Mouse (Mus musculus) hindbrain, embryonic 12.5 days (tissue): ENCODE measurements around the gene Tshz2. TPM values are rescaled to one million over a fixed set of nuclear protein-coding genes. Genes with fewer than 3 reads are reported as not detected.
A peak's percentile ranks its signal among the peaks of the same experiment; 100 is the strongest.

ENCODE experiments used
- ATAC-seq: fragments of 200-750 bp; cut with Nextera tagmentation; 2 replicates; pipeline ENCODE4 v1.8.0; 2017; ENCODE audit warnings: moderate TSS enrichment; ENCODE audit not compliant: low FRiP score
- H3K27ac ChIP-seq: fragments of 300-500 bp; sonication (generic); 2 replicates; pipeline ENCODE4 v1.5.1; 2016; ENCODE audit warnings: mild to moderate bottlenecking
- H3K27me3 ChIP-seq: fragments of 300-500 bp; sonication (generic); 2 replicates; pipeline ENCODE4 v1.6.1; 2016; ENCODE audit warnings: mild to moderate bottlenecking
- H3K36me3 ChIP-seq: fragments of 300-500 bp; sonication (generic); 2 replicates; pipeline ENCODE4 v1.6.1; 2016; ENCODE audit warnings: mild to moderate bottlenecking
- H3K4me1 ChIP-seq: fragments of 300-500 bp; sonication (generic); 2 replicates; pipeline ENCODE4 v1.6.1; 2016
- H3K4me2 ChIP-seq: fragments of 300-500 bp; sonication (generic); replicated peaks from 2 replicates; pipeline ENCODE4 v1.6.1; 2016; ENCODE audit warnings: mild to moderate bottlenecking
- H3K4me3 ChIP-seq: fragments of 300-500 bp; sonication (generic); 2 replicates; pipeline ENCODE4 v1.5.1; 2016; ENCODE audit warnings: mild to moderate bottlenecking
- H3K9ac ChIP-seq: fragments of 300-500 bp; sonication (generic); 2 replicates; pipeline ENCODE4 v1.6.1; 2016; ENCODE audit warnings: mild to moderate bottlenecking, moderate library complexity
- H3K9me3 ChIP-seq: fragments of 300-500 bp; sonication (generic); replicated peaks from 2 replicates; pipeline ENCODE4 v1.6.1; 2016; ENCODE audit warnings: mild to moderate bottlenecking
- WGBS: fragments of 180-500 bp; shearing (Covaris S2); methylation state at CpG from one replicate; pipeline ENCODE4 v1.1.7; 2016; 5-methylcytosine and 5-hydroxymethylcytosine counted together
- polyA plus RNA-seq: library from polyadenylated mRNA; unstranded; fragments of >200 nt; fragmentation: Nextera tagmentation; extraction: Ambion mirVana; gene quantifications from 2 replicates; pipeline ENCODE4 v1.2.1, GENCODE M21; 2016

Gene Tshz2
- polyA plus RNA-seq, 1 experiment from 2014 or later = 19.3 TPM

- Histone ChIP-seq H3K27ac (no peak overlapping the region), H3K36me3 (no peaks in the 10 kb centered on the region), H3K27me3 (no peaks in the 10 kb centered on the region), H3K9me3 (0 out of 2 replicates have a peak, but pooled peaks cover 3% of the 10 kb centered on the region), H3K9ac (no peak overlapping the region), H3K4me1 (peaks cover 4% of the 10 kb centered on the region; the same call in 1 of the 2 replicates), H3K4me2 (no peak overlapping the region), H3K4me3 (no peak overlapping the region)
- 85% methylated on average over 16 of the region's 16 CpGs for WGBS
- no peak for ATAC-seq
Measured at GRCm38 (mm10) chr2:169749331-169749945, 116.6 kb downstream of the Tshz2 start.

GRCm38 (mm10) chr2:169750574-169751491 lies 118.0 kb downstream of the Tshz2 start:
- H3K4me2 ChIP-seq = no peak overlapping the region
- no peaks in the 10 kb centered on the region for H3K27me3 ChIP-seq
- H3K4me1 ChIP-seq = peaks cover 4% of the 10 kb centered on the region; the same call in 1 of the 2 replicates
- H3K36me3 ChIP-seq = no peaks in the 10 kb centered on the region
- ATAC-seq = no peak
- no peak overlapping the region for H3K4me3 ChIP-seq
- no peak overlapping the region for H3K9ac ChIP-seq
- 0 out of 2 replicates have a peak, but pooled peaks cover 3% of the 10 kb centered on the region for H3K9me3 ChIP-seq
- 0 out of 2 replicates have a peak overlapping the region, but pooled peaks have one; percentile 18 for H3K27ac ChIP-seq
- 61% methylated on average over 15 of the region's 15 CpGs for WGBS

DNA sequence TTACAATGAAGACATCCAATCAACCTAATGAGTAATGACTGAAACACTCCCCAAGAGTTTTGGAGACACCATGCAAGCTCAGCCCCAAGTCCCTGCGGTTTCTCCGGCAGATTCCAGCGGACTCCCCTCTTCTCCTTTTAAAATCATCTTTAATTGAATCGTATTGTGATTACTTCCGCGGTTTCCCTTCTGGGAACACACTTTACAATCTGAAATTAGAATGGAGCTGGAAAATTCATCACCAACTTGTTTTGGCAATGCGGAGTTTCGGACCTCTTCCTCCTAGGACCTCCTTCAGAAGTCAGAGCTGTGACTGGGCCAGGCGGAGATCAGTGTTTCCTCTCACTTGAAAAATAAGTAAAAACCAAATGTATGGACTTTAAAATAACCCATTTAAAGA lies 119.3 kb downstream of the Tshz2 start:
- Histone ChIP-seq H3K4me1 (peaks cover 4% of the 10 kb centered on the region; the same call in 1 of the 2 replicates), H3K27me3 (no peaks in the 10 kb centered on the region), H3K36me3 (no peaks in the 10 kb centered on the region), H3K9me3 (0 out of 2 replicates have a peak, but pooled peaks cover 3% of the 10 kb centered on the region), H3K27ac (no peak overlapping the region), H3K9ac (no peak overlapping the region), H3K4me3 (no peak overlapping the region), H3K4me2 (no peak overlapping the region)
- WGBS = 92% methylated on average over 9 of the region's 9 CpGs
- no peak for ATAC-seq

DNA sequence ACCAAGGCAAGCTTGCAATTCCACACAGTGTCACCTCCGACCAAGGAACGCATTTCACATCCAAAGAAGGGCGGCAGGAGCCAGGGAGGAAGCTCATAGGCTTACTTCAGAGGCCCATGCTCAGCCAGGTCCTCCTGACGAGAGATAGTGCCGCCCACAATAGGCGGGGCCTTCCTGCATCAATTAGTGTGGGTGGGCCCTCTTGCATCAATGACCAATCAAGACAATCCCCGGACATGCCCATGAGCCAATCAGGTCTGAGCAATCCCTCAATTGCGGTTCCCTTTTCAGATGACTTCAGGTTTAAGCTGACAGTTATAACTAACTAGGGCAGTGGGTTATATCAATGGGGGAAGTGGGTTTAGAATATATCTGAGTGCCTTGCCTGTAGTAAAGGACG lies 120.6 kb downstream of the Tshz2 start:
- Histone ChIP-seq H3K4me3 (no peak overlapping the region), H3K27ac (no peak overlapping the region), H3K4me1 (peaks cover 4% of the 10 kb centered on the region; the same call in 1 of the 2 replicates), H3K9ac (no peak overlapping the region), H3K36me3 (no peaks in the 10 kb centered on the region), H3K9me3 (no peaks in the 10 kb centered on the region), H3K27me3 (no peaks in the 10 kb centered on the region), H3K4me2 (no peak overlapping the region)
- no peak for ATAC-seq
- 78% methylated on average over 9 of the region's 9 CpGs for WGBS

DNA sequence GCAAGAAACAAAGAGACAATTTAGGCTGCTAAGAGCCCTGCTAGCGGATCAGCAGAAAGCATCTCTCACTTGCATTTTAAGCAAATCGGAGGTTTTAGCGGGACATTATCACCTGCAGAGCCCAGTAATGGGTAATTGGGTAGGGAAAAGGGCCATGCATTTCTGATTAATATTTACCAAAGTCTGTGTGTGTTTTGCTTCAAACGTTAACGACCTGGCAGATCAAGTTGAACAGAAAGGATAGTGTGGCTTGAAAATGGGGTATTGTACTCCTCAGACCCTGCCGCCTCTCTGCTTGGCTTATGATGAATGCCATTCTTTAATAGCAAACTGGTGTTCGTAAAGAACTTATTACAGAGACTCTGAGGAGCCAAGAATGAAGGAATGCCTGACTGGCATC lies 122.3 kb downstream of the Tshz2 start:
- Histone ChIP-seq H3K27ac (0 out of 2 replicates have a peak overlapping the region, but pooled peaks have one; percentile 19), H3K27me3 (no peaks in the 10 kb centered on the region), H3K4me1 (peaks cover 4% of the 10 kb centered on the region; the same call in 1 of the 2 replicates), H3K9me3 (0 out of 2 replicates have a peak, but pooled peaks cover 1% of the 10 kb centered on the region), H3K4me3 (no peak overlapping the region), H3K9ac (no peak overlapping the region), H3K4me2 (no peak overlapping the region), H3K36me3 (no peaks in the 10 kb centered on the region)
- whole genome bisulfite sequencing = 62% methylated on average over 7 of the region's 7 CpGs
- no peak for ATAC-seq

DNA sequence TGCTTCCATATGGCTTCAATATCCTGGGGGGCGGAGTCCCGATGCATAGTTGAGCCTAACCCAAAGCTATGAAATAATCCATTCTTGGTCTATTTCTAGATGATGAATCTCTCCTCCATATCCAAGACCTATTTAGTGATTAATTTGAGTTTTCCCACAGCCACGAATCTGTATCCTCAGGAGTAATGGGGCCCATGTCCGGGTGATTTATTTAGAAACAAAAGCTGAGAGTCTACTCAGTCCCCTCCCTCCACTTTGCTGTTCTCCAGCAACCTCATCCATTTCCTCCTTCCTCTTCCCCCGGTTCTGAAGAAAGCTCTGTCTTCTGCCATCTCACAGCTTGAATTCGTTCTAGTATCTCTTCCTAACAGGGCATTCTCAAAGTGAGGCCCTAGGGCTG lies 125.3 kb downstream of the Tshz2 start:
- Histone ChIP-seq H3K4me1 (no peaks in the 10 kb centered on the region), H3K4me3 (no peak overlapping the region), H3K9me3 (0 out of 2 replicates have a peak, but pooled peaks cover 3% of the 10 kb centered on the region), H3K9ac (no peak overlapping the region), H3K4me2 (no peak overlapping the region), H3K27ac (no peak overlapping the region), H3K27me3 (no peaks in the 10 kb centered on the region), H3K36me3 (no peaks in the 10 kb centered on the region)
- 78% methylated on average over 6 of the region's 6 CpGs for WGBS
- ATAC-seq = no peak

- no peaks in the 10 kb centered on the region for H3K36me3 ChIP-seq
- no peak overlapping the region for H3K27ac ChIP-seq
- WGBS = 96% methylated on average over 1 of the region's 1 CpGs
- no peak overlapping the region for H3K4me2 ChIP-seq
- 0 out of 2 replicates have a peak, but pooled peaks cover 3% of the 10 kb centered on the region for H3K9me3 ChIP-seq
- H3K27me3 ChIP-seq = no peaks in the 10 kb centered on the region
- no peak overlapping the region for H3K9ac ChIP-seq
- no peak overlapping the region for H3K4me3 ChIP-seq
- no peaks in the 10 kb centered on the region for H3K4me1 ChIP-seq
- no peak for ATAC-seq
Measured at GRCm38 (mm10) chr2:169760117-169760516, 127.3 kb downstream of the Tshz2 start.

GRCm38 (mm10) chr2:169761726-169762125 lies 128.9 kb downstream of the Tshz2 start:
- 41% methylated on average over 3 of the region's 3 CpGs for WGBS
- no peaks in the 10 kb centered on the region for H3K27me3 ChIP-seq
- no peak overlapping the region for H3K4me2 ChIP-seq
- H3K9me3 ChIP-seq = 0 out of 2 replicates have a peak, but pooled peaks cover 3% of the 10 kb centered on the region
- no peaks in the 10 kb centered on the region for H3K4me1 ChIP-seq
- H3K4me3 ChIP-seq = no peak overlapping the region
- no peaks in the 10 kb centered on the region for H3K36me3 ChIP-seq
- H3K9ac ChIP-seq = no peak overlapping the region
- ATAC-seq = no peak
- no peak overlapping the region for H3K27ac ChIP-seq

DNA sequence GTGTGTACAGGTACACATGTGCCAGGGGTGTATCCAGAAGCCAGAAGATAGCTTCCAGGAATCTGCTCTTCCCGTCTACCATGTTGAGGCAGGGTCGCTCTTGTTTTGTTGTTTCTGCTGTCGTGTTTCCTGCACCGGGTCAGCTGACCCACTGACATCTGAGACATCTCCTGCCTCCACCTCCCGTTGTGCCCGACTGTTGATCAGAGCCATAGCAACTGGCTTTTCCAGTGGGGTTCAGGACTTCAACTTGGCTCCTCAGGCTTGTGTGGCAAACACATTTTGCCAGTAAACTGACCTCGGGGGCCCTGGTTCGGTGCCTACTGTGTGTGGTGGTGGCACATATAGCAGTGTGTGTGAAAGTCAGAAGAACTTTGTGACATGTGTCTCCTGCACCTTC lies 129.5 kb downstream of the Tshz2 start:
- Histone ChIP-seq H3K27me3 (no peaks in the 10 kb centered on the region), H3K4me2 (no peak overlapping the region), H3K4me3 (no peak overlapping the region), H3K9me3 (0 out of 2 replicates have a peak, but pooled peaks cover 3% of the 10 kb centered on the region), H3K9ac (no peak overlapping the region), H3K27ac (no peak overlapping the region), H3K36me3 (no peaks in the 10 kb centered on the region), H3K4me1 (no peaks in the 10 kb centered on the region)
- ATAC-seq = no peak
- 74% methylated on average over 8 of the region's 8 CpGs for WGBS

DNA sequence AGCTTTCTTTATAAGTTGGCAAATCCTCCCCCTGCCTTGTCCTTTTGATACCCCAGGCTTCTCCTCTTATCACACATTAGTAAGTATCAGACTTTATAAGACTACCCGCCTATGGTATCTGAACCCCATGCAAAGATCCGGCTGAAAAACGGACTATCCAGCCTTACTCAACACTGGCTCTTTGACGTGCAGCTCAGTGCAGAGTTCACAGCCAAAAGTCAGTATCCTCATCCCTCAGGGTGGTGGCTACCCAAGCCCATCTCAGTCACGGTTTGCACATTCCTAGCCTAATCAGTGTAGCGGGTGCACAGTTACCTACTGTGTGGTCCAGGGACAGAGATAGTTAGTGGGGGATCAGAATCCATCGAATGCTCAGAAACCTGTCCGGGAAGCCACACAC lies 130.9 kb downstream of the Tshz2 start:
- Histone ChIP-seq H3K4me1 (no peaks in the 10 kb centered on the region), H3K9ac (no peak overlapping the region), H3K36me3 (no peaks in the 10 kb centered on the region), H3K9me3 (0 out of 2 replicates have a peak, but pooled peaks cover 3% of the 10 kb centered on the region), H3K4me3 (no peak overlapping the region), H3K27me3 (no peaks in the 10 kb centered on the region), H3K4me2 (no peak overlapping the region), H3K27ac (no peak overlapping the region)
- no peak for ATAC-seq
- 84% methylated on average over 8 of the region's 8 CpGs for WGBS

- Histone ChIP-seq H3K4me2 (no peak overlapping the region), H3K4me3 (no peak overlapping the region), H3K36me3 (no peaks in the 10 kb centered on the region), H3K27me3 (no peaks in the 10 kb centered on the region), H3K9ac (no peak overlapping the region), H3K27ac (no peak overlapping the region), H3K9me3 (no peaks in the 10 kb centered on the region), H3K4me1 (no peaks in the 10 kb centered on the region)
- 77% methylated on average over 8 of the region's 8 CpGs for WGBS
- no peak for ATAC-seq
Measured at GRCm38 (mm10) chr2:169766247-169766646, 133.4 kb downstream of the Tshz2 start.

DNA sequence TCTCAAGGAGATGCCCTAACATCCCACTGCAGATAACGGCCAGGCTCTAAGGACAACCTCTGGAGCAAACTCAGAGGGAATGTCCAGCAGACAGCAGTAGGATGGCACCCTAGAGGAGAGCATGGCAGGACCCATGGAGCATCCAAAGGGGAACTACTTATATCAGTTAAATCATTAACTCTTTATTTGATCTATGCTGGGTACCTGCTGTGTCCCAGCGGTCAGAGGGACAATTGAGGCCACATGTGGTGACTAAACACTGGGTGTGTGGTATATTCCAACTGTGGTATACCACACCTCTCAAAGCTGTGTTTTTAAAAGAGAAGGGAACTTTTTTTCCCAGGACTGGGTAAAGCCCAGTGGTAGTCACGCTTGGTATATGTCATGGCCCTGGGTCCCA lies 134.5 kb downstream of the Tshz2 start:
- ATAC-seq = no peak
- WGBS = 57% methylated on average over 3 of the region's 3 CpGs
- no peaks in the 10 kb centered on the region for H3K36me3 ChIP-seq

More for the DNA sequence above, 134.5 kb downstream of the Tshz2 start:
- Histone ChIP-seq H3K9me3 (no peaks in the 10 kb centered on the region), H3K4me3 (no peak overlapping the region), H3K4me2 (no peak overlapping the region), H3K27me3 (no peaks in the 10 kb centered on the region), H3K4me1 (no peaks in the 10 kb centered on the region), H3K27ac (no peak overlapping the region), H3K9ac (no peak overlapping the region)
